Mouse (Mus musculus) c-Kit-positive CD71-positive TER-119-negative erythroid progenitor cells, embryonic 14.5 days (primary cell): ENCODE measurements at regions not wholly inside any gene's neighbourhood (a gene's known extent, or its start where the extent isn't known, plus 50 kb on each side); places are given as distances from the start of the nearest gene placed in this dataset.

Experiments used
- DNase-seq: peaks from one replicate; pipeline ENCODE4 v3.0.0-alpha.2; 2013; ENCODE audit warnings: low read depth

DNA sequence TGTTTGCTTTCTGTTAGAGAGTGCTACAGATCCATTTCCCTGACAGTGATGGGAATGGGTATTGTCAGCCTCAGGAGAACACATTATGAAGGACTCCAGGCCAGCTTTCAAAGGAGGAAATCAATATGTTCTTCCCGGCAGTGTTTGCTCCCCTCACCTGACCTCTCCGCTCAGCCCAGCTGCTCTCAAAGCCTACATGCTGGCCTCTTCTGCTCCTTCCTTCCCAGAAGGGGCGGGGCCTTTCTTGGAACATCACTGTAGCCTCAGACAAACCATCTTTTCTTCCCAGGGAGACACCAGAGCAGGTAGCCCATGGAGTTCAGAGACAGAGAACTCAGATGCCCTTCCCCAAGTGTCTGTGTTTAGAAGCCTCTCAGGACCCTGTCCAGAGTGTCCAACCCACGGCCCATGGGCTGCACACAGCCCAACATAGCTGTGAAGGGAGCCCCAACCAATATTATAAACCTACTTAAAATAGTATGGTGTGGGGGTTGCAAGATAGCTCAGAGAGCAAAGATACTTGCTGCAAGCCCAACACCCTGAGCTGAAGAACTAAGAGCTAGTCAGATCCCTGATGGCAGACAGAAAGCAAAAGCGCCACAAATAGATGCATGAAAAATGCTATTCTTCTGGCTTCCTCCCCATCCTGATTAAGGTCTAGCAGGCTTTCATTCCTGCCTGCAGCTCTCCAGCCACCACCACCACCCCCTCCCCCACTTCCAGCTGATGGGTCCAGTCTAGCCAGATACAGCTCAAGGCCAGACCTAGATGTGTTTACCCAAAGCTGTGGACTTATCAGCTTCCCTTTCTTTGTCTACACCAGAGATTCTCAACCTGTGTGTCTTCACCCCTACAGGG, 141.8 kb upstream of the Hs6st1 start:
- DNase-seq: no peak

- no peak for DNase-seq
These were observed 141.2 kb upstream of the Hs6st1 start for GRCm38 (mm10) chr1:35927049-35927415.

- no peak for DNase-seq
These were observed 137.8 kb upstream of the Hs6st1 start for GRCm38 (mm10) chr1:35930351-35930750.

DNA sequence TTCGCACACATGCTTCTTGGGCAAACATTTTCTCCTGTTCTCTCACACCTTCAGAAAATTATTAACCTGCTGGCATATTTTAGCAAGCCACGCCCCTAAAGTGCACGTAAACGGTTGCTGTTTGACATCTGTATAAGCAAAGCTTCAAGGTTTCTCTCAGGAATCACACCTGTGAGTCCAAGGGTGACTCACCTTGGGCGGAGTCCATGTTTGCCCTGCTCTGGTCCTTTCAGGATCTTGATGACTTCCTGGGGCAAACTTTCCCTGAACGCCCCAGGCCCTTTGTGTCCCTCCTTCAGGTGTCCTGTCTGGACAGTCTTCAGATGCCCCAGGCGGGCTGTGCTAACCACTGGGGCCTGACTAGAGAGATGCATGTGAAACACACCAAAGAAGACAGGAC, 137.1 kb upstream of the Hs6st1 start:
- DNase-seq: no peak

- DNase-seq: no peak
These were observed 134.7 kb upstream of the Hs6st1 start for GRCm38 (mm10) chr1:35933511-35933910.

- DNase-seq: no peak
These were observed 133.0 kb upstream of the Hs6st1 start for GRCm38 (mm10) chr1:35935099-35935651.

- no peak for DNase-seq
These were observed 131.7 kb upstream of the Hs6st1 start for GRCm38 (mm10) chr1:35936362-35937093.

DNA sequence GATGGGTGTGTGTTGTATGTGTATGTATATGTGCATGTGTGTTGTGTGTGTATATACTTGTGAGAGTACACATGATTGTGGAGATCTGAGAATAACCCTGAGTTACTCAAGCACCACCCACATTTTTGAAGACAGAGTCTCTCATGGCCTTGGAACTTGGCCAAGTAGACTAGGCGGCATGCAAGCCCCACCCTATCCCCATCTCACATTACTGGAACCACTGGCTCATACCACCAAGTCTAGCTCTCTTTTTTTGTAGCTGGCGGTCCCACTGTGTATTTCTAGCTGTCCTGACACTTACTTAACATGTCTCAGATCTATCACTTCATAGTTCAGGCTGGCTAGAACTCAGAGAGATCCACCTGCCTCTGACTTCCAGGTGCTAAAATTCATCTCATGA, 128.0 kb upstream of the Hs6st1 start:
- DNase-seq: no peak

GRCm38 (mm10) chr1:35941642-35942077, 126.5 kb upstream of the Hs6st1 start:
- no peak for DNase-seq

DNA sequence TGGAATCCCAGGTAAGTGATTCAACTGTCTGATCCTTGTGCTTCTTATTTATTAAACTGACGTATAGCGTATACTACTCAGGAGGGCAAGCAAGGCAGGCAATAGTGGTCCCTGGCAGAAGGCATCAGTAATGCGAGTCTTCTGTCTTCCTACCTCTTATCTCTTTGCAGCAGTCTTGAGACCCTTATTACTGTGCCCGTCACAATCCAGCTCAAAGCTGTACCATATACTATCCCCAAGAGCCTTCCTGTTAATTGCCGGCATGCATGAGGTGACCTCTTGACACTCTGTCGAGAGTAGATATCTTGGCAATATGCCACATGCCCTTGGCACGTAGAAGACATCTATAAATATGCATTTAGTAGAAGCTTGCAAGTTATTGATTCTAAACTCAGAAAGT, 126.0 kb upstream of the Hs6st1 start:
- no peak for DNase-seq

- no peak for DNase-seq
These were observed 124.4 kb upstream of the Hs6st1 start for GRCm38 (mm10) chr1:35943800-35944199.

DNA sequence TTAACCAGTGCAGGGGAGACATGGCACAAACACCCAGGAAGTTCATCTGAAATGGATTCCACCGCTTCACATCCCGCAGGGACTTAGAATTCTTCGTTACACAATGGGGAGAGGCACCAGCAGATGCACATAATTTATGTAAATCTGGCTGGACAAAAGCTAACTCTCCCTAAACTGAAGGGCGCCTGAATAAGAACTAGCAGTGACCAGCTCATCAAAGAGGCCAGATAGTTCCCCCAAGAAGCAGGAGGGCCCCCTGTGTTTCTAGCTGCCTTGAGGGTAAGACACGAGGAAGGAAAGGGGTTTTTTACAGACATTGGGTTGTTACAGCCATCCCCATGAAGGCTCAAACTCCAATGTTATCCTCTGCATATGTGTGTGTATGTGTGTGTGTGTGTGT, 123.8 kb upstream of the Hs6st1 start:
- DNase-seq: no peak

- no peak for DNase-seq
These were observed 123.4 kb upstream of the Hs6st1 start for GRCm38 (mm10) chr1:35944849-35945248.

GRCm38 (mm10) chr1:35945596-35945995, 122.6 kb upstream of the Hs6st1 start:
- no peak for DNase-seq

GRCm38 (mm10) chr1:35948104-35948503, 120.1 kb upstream of the Hs6st1 start:
- no peak for DNase-seq

- no peak for DNase-seq
These were observed 117.1 kb upstream of the Hs6st1 start for GRCm38 (mm10) chr1:35951082-35951481.

DNA sequence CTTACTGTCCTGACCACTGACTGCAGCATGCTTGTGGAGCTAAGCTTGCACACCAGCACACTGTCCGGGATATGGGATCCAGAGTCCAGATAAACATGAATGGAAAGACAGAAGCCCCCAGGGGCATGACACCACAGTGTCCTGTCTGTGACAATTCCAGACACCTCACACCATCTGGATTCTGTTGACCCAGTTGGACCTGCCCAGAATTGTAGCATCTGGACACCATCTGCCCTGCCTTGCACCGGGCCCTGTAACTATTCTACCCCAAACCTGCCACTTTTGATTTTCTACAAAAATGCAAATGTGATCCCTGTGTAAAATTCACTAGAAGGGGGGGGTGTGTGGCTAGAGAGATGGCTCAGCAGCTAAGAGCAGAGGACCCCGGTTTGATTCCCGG, 114.5 kb upstream of the Hs6st1 start:
- DNase-seq: no peak

GRCm38 (mm10) chr1:35957425-35958372, 110.5 kb upstream of the Hs6st1 start:
- no peak for DNase-seq

DNA sequence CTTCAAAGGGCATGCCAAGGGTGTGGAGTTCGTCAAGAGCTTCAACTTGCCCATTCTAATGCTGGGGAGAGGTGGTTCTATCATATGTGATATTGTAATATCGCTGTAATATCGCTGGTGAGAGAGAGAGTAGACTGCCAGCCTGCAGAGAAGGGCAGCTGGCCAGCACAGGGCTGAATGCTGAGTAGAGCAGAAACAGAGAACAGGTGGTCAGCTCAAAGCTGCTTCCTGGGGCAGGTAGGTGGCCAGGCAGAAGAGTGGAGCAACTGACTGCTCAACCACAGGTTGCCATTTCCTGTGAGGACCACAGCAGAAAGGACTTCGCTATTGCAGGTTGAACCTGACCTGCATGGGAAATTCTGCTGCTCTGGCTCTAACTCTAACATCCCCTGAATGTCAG, 108.5 kb upstream of the Hs6st1 start:
- DNase-seq: no peak

- DNase-seq: no peak
These were observed 107.4 kb upstream of the Hs6st1 start for GRCm38 (mm10) chr1:35960844-35961243.

- DNase-seq: no peak
These were observed 106.3 kb upstream of the Hs6st1 start for GRCm38 (mm10) chr1:35961923-35962322.

DNA sequence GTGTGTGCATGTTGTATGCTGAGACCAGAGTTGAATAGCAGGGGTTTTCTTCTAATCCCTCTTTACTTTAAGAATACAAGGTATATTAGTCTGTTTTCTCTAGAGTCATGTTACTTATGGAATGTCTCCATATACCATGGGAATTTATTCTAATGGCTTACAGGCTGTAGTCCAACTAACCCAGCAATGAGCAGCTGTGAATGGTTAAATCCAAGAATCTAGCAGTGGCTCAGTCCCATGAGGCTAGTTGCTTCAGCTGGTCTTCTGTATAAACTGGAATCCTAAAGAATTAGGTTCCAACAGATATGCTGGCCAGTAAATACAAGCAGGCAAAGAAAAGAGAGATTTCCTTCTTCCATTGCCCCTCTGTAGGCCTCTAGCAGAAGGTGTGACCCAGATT, 99.7 kb upstream of the Hs6st1 start:
- DNase-seq: no peak
